Mouse (Mus musculus) limb, embryonic 11.5 days (tissue): ENCODE measurements around the gene Tubgcp2. TPM values are rescaled to one million over a fixed set of nuclear protein-coding genes. Genes with fewer than 3 reads are reported as not detected.

Source experiments
- ATAC-seq: fragments of 200-750 bp; cut with Nextera tagmentation; 2 replicates; pipeline ENCODE4 v1.8.0; 2017; ENCODE audit warnings: low read depth; ENCODE audit not compliant: insufficient number of reproducible peaks, low FRiP score, low TSS enrichment
- DNase-seq: peaks from one replicate; pipeline ENCODE4 v3.0.0-alpha.2; 2015; ENCODE audit warnings: low spot score
- H3K27ac ChIP-seq: fragments of 300-500 bp; sonication (generic); replicated peaks from 2 replicates; pipeline ENCODE4 v1.5.1; 2014; ENCODE audit warnings: low read depth, mild to moderate bottlenecking, low read length
- H3K27me3 ChIP-seq: fragments of 300-500 bp; sonication (generic); 2 replicates; pipeline ENCODE4 v1.6.1; 2014; ENCODE audit warnings: mild to moderate bottlenecking, low read length, mixed read lengths; ENCODE audit not compliant: control insufficient read depth, insufficient read depth
- H3K36me3 ChIP-seq: fragments of 300-500 bp; sonication (generic); 2 replicates; pipeline ENCODE4 v1.6.1; 2014; ENCODE audit warnings: mild to moderate bottlenecking, low read length, moderate library complexity, mixed read lengths; ENCODE audit not compliant: control insufficient read depth, insufficient read depth
- H3K4me1 ChIP-seq: fragments of 300-500 bp; sonication (generic); 2 replicates; pipeline ENCODE4 v1.6.1; 2014; ENCODE audit warnings: low read length, mixed read lengths; ENCODE audit not compliant: control insufficient read depth, insufficient read depth
- H3K4me2 ChIP-seq: fragments of 300-500 bp; sonication (generic); 2 replicates; pipeline ENCODE4 v1.6.1; 2014; ENCODE audit warnings: low read depth, mild to moderate bottlenecking, moderate library complexity; ENCODE audit not compliant: severe bottlenecking
- H3K4me3 ChIP-seq: fragments of 300-500 bp; sonication (generic); 2 replicates; pipeline ENCODE4 v1.5.1; 2014; ENCODE audit warnings: low read depth, low read length
- H3K9ac ChIP-seq: fragments of 300-500 bp; sonication (generic); 2 replicates; pipeline ENCODE4 v1.6.1; 2014; ENCODE audit warnings: mild to moderate bottlenecking, low read length
- H3K9me3 ChIP-seq: fragments of 300-500 bp; sonication (generic); 2 replicates; pipeline ENCODE4 v1.6.1; 2016; ENCODE audit warnings: low read length; ENCODE audit not compliant: control insufficient read depth
- WGBS: fragments of 180-500 bp; shearing (Covaris S2); extraction: QIAGEN DNeasy Blood & Tissue Kit; methylation state at CpG from one replicate; pipeline ENCODE4 v1.1.7; 2014; 5-methylcytosine and 5-hydroxymethylcytosine counted together
- polyA plus RNA-seq: library from polyadenylated mRNA; unstranded; fragments of >200 nt; fragmentation: Nextera tagmentation; extraction: Ambion mirVana; gene quantifications from 2 replicates; pipeline ENCODE4 v1.2.1, GENCODE M21; 2014

Gene Tubgcp2
- polyA plus RNA-seq, 1 experiment from 2014 or later = 75.8 TPM

DNA sequence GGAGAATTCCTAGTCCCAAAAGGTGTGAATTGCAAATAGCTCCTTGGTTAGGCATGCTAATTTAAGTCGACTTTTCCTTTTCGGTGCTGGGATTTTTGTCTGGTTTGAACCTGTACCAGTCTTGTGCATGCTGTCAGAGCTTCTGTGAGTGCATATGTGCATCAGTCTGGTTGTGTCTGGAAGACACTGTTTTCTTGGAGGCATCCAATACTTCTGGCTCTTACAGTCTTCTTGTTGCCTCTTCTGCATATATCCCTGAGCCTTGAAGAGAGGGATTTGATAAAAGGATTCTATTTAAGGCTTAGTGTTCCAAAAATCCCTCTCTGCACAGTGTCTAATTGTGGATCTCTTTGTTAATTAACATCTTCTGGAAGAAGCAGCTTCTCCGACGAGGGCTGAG lies 17.7 kb upstream of the Tubgcp2 start:
- Histone ChIP-seq H3K4me2 (no peak overlapping the region), H3K36me3 (no peaks in the 10 kb centered on the region), H3K27ac (no peak overlapping the region), H3K4me3 (no peak overlapping the region), H3K4me1 (no peaks in the 10 kb centered on the region), H3K27me3 (peaks cover 58% of the 10 kb centered on the region), H3K9ac (no peak overlapping the region), H3K9me3 (no peaks in the 10 kb centered on the region)
- ATAC-seq (no peak), DNase-seq (no peak)
- WGBS = 75% methylated on average over 4 of the region's 4 CpGs

DNA sequence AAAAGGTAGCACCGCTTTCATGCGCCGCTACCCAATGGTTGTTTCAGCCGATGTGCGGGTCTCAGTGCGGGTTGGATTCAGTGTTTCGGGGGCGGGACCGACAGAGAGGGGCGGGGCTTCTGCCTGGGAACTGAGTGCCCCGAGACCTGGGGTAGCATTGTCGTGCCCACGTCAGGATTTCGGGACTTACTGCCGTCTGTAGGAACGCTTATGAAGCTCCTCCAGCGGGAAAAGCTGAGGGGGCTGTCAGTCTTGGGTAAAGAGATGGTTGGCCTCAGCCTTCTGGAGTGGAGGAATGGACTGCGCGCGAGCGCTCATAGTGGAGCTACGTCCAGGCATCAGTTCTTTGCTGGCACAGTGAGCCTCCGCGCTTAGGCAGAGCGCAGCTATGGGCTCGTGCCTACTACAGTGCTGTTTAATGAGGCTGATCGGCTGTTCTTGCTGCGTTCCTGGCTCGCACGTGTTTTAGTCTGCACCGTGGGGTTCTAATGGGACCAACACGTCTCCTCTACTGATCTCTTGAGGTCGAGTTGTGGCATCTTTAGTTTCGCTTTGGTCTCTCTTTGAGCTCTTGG lies 12.7 kb upstream of the Tubgcp2 start:
- H3K27ac ChIP-seq = no peak overlapping the region
- ATAC-seq (peak; percentile 66), DNase-seq (peak; percentile 60)
- H3K27me3 ChIP-seq = peaks cover 74% of the 10 kb centered on the region
- no peaks in the 10 kb centered on the region; the same call in 1 of the 2 replicates for H3K4me1 ChIP-seq
- under 1% methylated on average over 34 of the region's 34 CpGs for WGBS
- H3K9me3 ChIP-seq = no peaks in the 10 kb centered on the region
- H3K4me2 ChIP-seq = peak overlapping the region; percentile 45
- H3K9ac ChIP-seq = no peak overlapping the region
- peak overlapping the region; percentile 30 for H3K4me3 ChIP-seq
- H3K36me3 ChIP-seq = no peaks in the 10 kb centered on the region

DNA sequence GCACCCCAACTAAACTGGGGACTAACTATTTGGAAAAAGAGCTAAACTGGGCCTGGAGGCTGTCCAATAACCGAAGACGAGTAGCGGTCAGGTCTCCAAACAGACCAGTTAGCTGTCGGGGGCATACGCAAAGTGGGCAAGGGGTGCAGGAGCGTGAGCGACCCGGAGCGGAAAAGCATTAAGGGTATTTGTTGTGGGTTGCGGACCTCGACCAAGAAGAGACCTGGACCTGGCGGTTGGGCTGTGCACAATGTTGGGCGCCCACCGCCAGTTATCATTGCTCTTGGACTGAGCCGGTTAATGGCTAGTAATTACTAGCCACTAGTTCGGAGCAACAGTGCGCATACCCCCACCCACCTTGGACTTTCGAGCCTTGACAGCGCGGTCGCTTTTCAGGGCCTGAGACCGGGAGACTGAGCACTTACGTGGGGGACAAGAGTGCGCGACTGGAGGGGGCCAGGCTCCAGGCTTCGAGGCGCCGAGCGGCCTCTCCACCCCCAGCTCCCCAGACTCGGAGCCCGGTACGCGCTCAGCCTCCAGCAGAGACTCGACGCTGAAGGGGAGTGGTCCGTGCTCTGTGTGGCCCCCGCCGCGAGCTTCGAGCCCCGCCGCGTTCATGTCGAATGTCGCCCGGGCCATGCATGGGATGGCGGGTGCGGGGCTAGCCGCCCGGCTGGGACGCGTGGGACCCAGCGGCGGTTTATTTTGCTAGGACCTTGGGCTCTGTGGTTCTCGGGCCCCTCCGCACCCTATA lies 12.1 kb upstream of the Tubgcp2 start, which contains the start of gene Msx3:
Gene Msx3 (minus strand): TSS at position 729 of the 754 bp plus-strand sequence.
- Histone ChIP-seq H3K27ac (no peak within 1 kb of the TSS), H3K4me1 (no peaks in the 10 kb centered on the region; the same call in 1 of the 2 replicates), H3K36me3 (no peaks in the 10 kb centered on the region), H3K4me2 (peak within 1 kb of the TSS; percentile 45), H3K9me3 (no peaks in the 10 kb centered on the region), H3K4me3 (peak within 1 kb of the TSS; percentile 30), H3K9ac (0 out of 2 replicates have a peak within 1 kb of the TSS, but pooled peaks have one; percentile 7), H3K27me3 (peaks cover 74% of the 10 kb centered on the region)
- DNase-seq (peak; percentile 58), ATAC-seq (peak; percentile 33)
- 1% methylated on average over 56 of the region's 56 CpGs for WGBS

DNA sequence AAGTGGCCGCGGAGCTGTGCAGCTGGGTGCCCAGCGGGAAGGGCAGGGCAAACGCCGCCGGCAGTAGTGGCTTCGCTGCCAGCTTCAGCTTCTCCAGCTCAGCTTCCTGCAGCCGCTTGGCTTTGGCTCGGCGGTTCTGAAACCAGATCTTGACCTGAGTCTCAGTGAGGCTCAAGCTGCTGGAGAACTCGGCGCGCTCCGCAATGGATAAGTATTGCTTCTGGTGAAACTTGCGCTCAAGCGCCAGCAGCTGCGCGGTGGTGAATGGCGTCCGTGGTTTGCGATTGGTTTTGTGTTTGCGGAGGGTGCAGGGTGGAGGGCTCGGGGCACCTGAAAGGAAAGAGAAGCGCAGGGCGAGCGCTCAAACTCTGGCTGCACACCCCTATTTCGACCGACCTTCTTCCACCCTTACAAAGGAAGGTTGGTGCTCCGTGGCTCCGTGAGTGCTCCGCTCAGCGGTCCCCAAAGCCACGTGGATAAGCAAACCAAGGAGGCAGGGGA lies 11.4 kb upstream of the Tubgcp2 start:
- peak overlapping the region; percentile 45 for H3K4me2 ChIP-seq
- DNase-seq (peak; percentile 72), ATAC-seq (no peak)
- no peaks in the 10 kb centered on the region; the same call in 1 of the 2 replicates for H3K4me1 ChIP-seq
- H3K27ac ChIP-seq = no peak overlapping the region
- peaks cover 72% of the 10 kb centered on the region for H3K27me3 ChIP-seq
- no peaks in the 10 kb centered on the region for H3K36me3 ChIP-seq
- H3K9ac ChIP-seq = 0 out of 2 replicates have a peak overlapping the region, but pooled peaks have one; percentile 7
- peak overlapping the region; percentile 30 for H3K4me3 ChIP-seq
- WGBS = under 1% methylated on average over 33 of the region's 33 CpGs
- no peaks in the 10 kb centered on the region for H3K9me3 ChIP-seq

DNA sequence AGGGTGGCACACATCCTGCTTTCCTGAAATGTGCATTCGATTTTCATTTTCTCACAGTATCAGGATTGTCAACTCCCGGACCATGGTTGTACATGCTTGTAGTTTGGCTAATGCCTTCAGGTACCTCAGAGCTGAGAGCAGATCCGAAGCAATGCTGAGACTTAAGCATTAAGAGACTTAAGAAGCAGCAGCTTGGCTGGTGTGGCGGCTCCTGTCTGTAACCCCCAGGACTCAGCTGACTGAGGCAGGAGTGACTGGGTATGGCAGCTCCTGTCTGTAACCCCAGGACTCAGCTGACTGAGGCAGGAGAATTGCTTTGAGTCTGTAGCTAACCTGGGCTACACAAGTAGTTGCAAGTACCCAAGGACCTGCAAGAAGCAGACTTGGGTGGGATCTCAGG lies 9.1 kb upstream of the Tubgcp2 start:
- 75% methylated on average over 4 of the region's 4 CpGs for WGBS
- no peak overlapping the region for H3K4me2 ChIP-seq

DNA sequence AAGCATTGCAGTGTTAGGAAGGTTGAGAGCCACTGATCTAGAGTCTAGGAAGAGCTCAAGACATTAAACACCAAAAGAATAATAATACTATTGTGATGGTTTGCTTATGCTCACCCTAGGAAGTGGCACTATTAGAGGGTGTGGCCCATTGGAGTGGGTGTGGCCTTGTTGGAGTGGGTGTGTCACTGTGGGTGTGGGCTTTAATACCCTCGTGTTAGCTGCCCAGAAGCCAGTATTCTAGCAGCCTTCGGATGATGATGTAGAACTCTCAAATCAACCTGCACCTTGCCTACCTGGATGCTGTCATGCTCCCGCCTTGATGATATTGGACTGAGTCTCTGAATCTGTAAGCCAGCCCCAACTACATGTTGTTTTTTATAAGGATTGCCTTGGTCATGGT lies 6.3 kb upstream of the Tubgcp2 start:
- DNase-seq (no peak), ATAC-seq (no peak)
- Histone ChIP-seq H3K36me3 (no peaks in the 10 kb centered on the region), H3K4me1 (no peaks in the 10 kb centered on the region), H3K9me3 (no peaks in the 10 kb centered on the region), H3K27ac (no peak overlapping the region), H3K4me3 (no peak overlapping the region), H3K27me3 (peaks cover 28% of the 10 kb centered on the region), H3K9ac (no peak overlapping the region), H3K4me2 (no peak overlapping the region)
- 59% methylated on average over 3 of the region's 3 CpGs for WGBS

More for the DNA sequence above, 9.1 kb upstream of the Tubgcp2 start:
- H3K27ac ChIP-seq = no peak overlapping the region
- no peaks in the 10 kb centered on the region; the same call in 1 of the 2 replicates for H3K4me1 ChIP-seq
- H3K36me3 ChIP-seq = no peaks in the 10 kb centered on the region
- no peak overlapping the region for H3K4me3 ChIP-seq
- H3K9me3 ChIP-seq = no peaks in the 10 kb centered on the region
- DNase-seq = no peak
- no peak overlapping the region for H3K9ac ChIP-seq
- no peak for ATAC-seq
- peaks cover 56% of the 10 kb centered on the region for H3K27me3 ChIP-seq

DNA sequence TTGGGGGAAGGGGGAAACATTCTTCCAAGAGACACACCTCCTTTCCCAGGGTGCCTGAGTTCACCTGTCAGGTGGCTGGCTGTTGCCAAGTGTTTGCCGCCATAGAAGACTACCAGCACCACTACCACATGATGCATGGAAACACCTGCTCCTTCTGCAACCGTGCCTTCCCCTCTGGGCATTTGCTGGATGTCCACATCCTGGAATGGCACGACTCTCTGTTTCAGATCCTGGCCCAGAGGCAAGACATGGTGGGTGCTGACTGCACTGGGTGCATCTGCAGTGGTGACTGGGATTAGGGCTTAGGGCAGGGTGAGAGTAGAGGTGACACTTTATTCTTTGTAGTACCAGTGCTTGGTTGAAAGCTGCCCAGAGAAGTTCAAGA lies 694 bp upstream of the Tubgcp2 start:
- DNase-seq (no peak), ATAC-seq (no peak)
- peaks cover 9% of the 10 kb centered on the region; the same call in 1 of the 2 replicates for H3K4me1 ChIP-seq
- H3K36me3 ChIP-seq = peaks cover 2% of the 10 kb centered on the region; the same call in 1 of the 2 replicates
- WGBS = 47% methylated on average over 3 of the region's 3 CpGs
- no peak overlapping the region for H3K9ac ChIP-seq
- no peaks in the 10 kb centered on the region for H3K27me3 ChIP-seq
- no peaks in the 10 kb centered on the region for H3K9me3 ChIP-seq
- H3K4me3 ChIP-seq = peak overlapping the region; percentile 87
- H3K4me2 ChIP-seq = peak overlapping the region; percentile 83
- H3K27ac ChIP-seq = no peak overlapping the region

DNA sequence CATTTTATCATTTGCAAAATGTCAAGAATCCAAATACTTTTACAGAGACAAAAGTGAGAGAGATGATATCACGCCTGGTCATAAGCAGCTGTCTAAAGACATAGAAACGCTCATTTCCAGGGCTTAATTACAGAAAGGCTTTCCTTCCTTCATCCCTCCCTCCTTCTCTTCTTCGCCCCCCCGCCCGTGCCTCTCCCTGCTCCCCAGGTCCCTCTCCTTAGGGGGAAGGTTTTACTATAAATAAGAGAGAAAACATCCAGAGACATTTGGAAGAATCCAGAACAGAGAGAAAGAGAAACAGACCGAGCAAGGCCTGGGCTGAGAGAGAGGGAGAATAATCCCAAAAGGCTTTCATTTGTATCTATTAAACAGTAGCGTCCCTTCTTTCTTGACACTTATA lies 1.0 kb downstream of the Tubgcp2 start:
- Histone ChIP-seq H3K4me1 (peaks cover 9% of the 10 kb centered on the region; the same call in 1 of the 2 replicates), H3K9ac (peak overlapping the region; percentile 88), H3K9me3 (no peaks in the 10 kb centered on the region), H3K4me3 (peak overlapping the region; percentile 87), H3K27me3 (no peaks in the 10 kb centered on the region), H3K36me3 (peaks cover 12% of the 10 kb centered on the region), H3K4me2 (peak overlapping the region; percentile 83), H3K27ac (no peak overlapping the region)
- no peak for ATAC-seq
- WGBS = 26% methylated on average over 7 of the region's 7 CpGs
- DNase-seq = no peak
